Mouse (Mus musculus): ENCODE measurements around the gene Plekho2. TPM values are rescaled to one million over a fixed set of nuclear protein-coding genes. Genes with fewer than 3 reads are reported as not detected.

The Plekho2 gene
- 15.3 and 15.4 TPM in 2 replicates for polyA plus RNA-seq (2012; rRNA removed)

DNA sequence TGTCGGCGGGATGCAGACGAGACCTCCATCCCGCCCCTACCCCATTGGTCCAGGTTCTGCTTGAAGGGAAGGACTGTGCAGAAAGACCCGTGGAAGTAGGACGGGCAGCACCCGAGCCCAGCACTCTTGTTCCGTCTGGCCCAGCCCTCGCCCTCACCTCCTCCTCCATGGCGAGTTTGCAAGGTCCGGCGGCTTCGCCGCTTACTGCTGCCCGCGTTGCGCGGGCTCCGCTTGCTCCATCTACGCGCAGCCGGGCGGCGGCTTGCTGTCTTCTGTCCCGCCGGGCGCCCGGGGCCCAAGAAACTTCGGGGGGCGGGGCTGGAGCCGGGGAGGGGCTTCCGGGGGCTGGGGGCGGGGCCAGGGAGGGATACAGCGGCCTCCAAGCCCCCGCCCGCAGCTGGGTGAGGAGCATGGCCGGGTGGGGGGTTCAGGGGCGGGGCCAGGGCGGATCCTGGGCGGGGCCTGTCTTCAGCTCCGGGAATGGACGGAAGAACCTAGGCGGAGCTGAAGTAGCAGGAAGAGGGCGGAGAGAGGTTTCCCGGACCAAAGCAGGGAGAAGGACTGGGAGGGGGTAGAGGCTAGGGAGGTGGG lies at the start of gene Plekho2:
Plekho2 (minus strand) TSS at position 260 of the 591 bp plus-strand sequence.
- TF ChIP-seq POLR2A (IDR thresholded peaks at IDR 0.05; ENCODE audit: extremely low read depth, insufficient read depth, low read length): 0 out of 2 replicates have a peak, but pooled peaks have one; percentile 37
- no peak for TF ChIP-seq CTCF (IDR thresholded peaks at IDR 0.05; ENCODE audit: extremely low read depth, insufficient read depth, low read length)
- H3K4me1 ChIP-seq (ENCODE audit: control insufficient read depth, insufficient read depth, low read length): no peaks in the 10 kb centered on the region
- H3K4me3 ChIP-seq (ENCODE audit: insufficient read depth, low read length): peak within 1 kb of the TSS; percentile 42
- H3K27ac ChIP-seq (ENCODE audit: insufficient read depth, low read length): peak within 1 kb of the TSS; percentile 20; the same call in 1 of the 2 replicates

- peak within 1 kb of the TSS; percentile 54 for H3K4me3 ChIP-seq (ENCODE audit: insufficient read depth, low read length)
- H3K27ac ChIP-seq (ENCODE audit: insufficient read depth, low read length): no peak within 1 kb of the TSS
- TF ChIP-seq POLR2A (IDR thresholded peaks at IDR 0.05; ENCODE audit: extremely low read depth, insufficient read depth, low read length) (no peak), CTCF (IDR thresholded peaks at IDR 0.05; ENCODE audit: extremely low read depth, insufficient read depth, low read length) (no peak)
- no peaks in the 10 kb centered on the region; the same call in 1 of the 2 replicates for H3K4me1 ChIP-seq (ENCODE audit: control insufficient read depth, insufficient read depth, low read length)
Measured at GRCm38 (mm10) chr9:65629025-65629766, 49.4 kb upstream of the Plekho2 start, which contains the start of gene Rbpms2. TSS of gene Rbpms2 (plus strand) at chr9:65629648.

DNA sequence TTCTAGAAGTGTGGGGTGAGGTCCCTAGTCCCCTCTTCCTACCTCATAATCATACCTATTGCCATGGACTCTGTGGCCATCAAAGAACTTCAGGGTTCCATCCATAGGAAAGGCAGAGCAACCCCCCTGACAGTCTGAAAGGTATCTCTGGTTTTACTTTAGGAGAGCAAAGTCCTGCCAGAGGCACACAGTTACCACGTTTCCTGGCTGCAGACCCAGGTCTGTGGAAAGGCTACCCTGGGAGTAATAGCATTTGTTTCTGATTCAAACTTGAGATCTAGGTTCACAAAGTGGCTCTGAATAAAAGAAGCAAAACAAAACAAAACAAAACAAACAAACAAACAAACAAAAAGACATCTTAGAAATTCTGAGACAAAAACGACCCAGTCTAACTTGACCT lies 44.4 kb upstream of the Plekho2 start:
- H3K4me3 ChIP-seq (ENCODE audit: insufficient read depth, low read length): no peak overlapping the region
- no peaks in the 10 kb centered on the region for H3K4me1 ChIP-seq (ENCODE audit: control insufficient read depth, insufficient read depth, low read length)
- H3K27ac ChIP-seq (ENCODE audit: insufficient read depth, low read length): no peak overlapping the region
- TF ChIP-seq POLR2A (IDR thresholded peaks at IDR 0.05; ENCODE audit: extremely low read depth, insufficient read depth, low read length) (no peak), CTCF (IDR thresholded peaks at IDR 0.05; ENCODE audit: extremely low read depth, insufficient read depth, low read length) (no peak)

DNA sequence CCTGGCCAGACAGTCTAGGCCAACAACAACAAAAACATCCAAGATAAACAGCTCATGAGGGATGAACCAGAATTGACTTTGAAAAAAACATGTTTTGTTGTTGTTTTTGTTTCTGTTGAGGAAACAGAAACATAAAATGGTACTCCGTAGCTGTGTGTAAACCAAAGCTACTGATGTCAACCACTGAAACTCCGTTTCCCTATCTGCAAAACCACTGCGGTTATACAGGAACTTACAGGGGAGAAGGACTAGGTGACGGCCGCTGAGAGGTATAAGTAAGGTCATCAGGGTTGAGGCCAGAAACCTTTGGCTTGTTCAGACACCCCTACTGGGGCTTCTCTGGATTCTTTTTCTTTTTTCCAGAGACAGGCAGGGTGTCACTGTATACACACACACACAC lies 43.0 kb upstream of the Plekho2 start:
- Histone ChIP-seq H3K4me1 (ENCODE audit: control insufficient read depth, insufficient read depth, low read length) (no peaks in the 10 kb centered on the region), H3K4me3 (ENCODE audit: insufficient read depth, low read length) (no peak overlapping the region), H3K27ac (ENCODE audit: insufficient read depth, low read length) (no peak overlapping the region)
- TF ChIP-seq CTCF (IDR thresholded peaks at IDR 0.05; ENCODE audit: extremely low read depth, insufficient read depth, low read length) (no peak), POLR2A (IDR thresholded peaks at IDR 0.05; ENCODE audit: extremely low read depth, insufficient read depth, low read length) (no peak)

DNA sequence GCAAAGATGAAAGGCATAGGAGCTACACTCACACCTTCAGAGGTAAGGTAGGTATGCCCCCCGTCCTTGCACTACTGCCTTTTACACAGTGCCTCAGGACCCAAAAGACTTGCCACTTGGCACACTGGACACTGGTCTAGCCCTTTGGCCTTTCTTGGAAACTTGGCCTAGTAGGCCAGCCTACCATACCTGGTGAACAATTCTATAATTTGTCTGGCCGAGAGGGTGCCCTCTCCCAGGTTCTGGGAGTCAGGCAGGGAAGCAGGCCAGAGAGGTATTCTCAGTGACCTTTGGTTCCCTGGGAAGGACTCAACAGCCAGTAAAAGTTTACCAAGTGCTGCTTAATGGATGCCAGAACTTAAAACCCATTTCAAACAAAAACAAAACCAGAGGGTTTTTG lies 41.8 kb upstream of the Plekho2 start:
- H3K27ac ChIP-seq (ENCODE audit: insufficient read depth, low read length): no peak overlapping the region
- TF ChIP-seq POLR2A (IDR thresholded peaks at IDR 0.05; ENCODE audit: extremely low read depth, insufficient read depth, low read length) (no peak), CTCF (IDR thresholded peaks at IDR 0.05; ENCODE audit: extremely low read depth, insufficient read depth, low read length) (no peak)
- H3K4me3 ChIP-seq (ENCODE audit: insufficient read depth, low read length): no peak overlapping the region
- no peaks in the 10 kb centered on the region for H3K4me1 ChIP-seq (ENCODE audit: control insufficient read depth, insufficient read depth, low read length)

- Histone ChIP-seq H3K4me1 (ENCODE audit: control insufficient read depth, insufficient read depth, low read length) (no peaks in the 10 kb centered on the region), H3K27ac (ENCODE audit: insufficient read depth, low read length) (no peak overlapping the region), H3K4me3 (ENCODE audit: insufficient read depth, low read length) (no peak overlapping the region)
- TF ChIP-seq CTCF (IDR thresholded peaks at IDR 0.05; ENCODE audit: extremely low read depth, insufficient read depth, low read length): no peak
- TF ChIP-seq POLR2A (IDR thresholded peaks at IDR 0.05; ENCODE audit: extremely low read depth, insufficient read depth, low read length): no peak
Measured at GRCm38 (mm10) chr9:65621196-65621595, 41.4 kb upstream of the Plekho2 start.

DNA sequence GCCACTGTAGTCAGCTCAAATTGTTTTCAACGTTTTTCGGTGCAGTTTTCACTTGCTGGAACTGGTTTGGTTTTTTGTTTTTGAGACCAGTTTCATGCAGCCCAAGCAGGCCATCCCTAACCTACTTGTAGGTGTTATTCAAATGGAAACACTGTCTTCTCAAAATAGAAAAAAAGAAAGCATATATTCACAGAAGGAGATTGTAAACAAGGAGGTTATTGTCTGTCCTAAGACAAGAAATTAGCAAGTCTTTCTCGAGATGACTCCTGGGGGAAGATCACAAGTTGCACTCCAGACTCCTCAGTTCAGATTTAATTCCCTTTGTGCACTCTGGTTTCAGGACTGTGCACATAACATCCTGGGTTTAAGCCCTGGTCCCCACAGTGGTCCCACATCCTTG lies 39.5 kb upstream of the Plekho2 start:
- TF ChIP-seq POLR2A (IDR thresholded peaks at IDR 0.05; ENCODE audit: extremely low read depth, insufficient read depth, low read length): no peak
- TF ChIP-seq CTCF (IDR thresholded peaks at IDR 0.05; ENCODE audit: extremely low read depth, insufficient read depth, low read length): no peak
- no peak overlapping the region for H3K4me3 ChIP-seq (ENCODE audit: insufficient read depth, low read length)

GRCm38 (mm10) chr9:65613098-65613497 lies 33.3 kb upstream of the Plekho2 start:
- no peak overlapping the region for H3K27ac ChIP-seq (ENCODE audit: insufficient read depth, low read length)
- H3K4me3 ChIP-seq (ENCODE audit: insufficient read depth, low read length): no peak overlapping the region
- TF ChIP-seq POLR2A (IDR thresholded peaks at IDR 0.05; ENCODE audit: extremely low read depth, insufficient read depth, low read length) (no peak), CTCF (IDR thresholded peaks at IDR 0.05; ENCODE audit: extremely low read depth, insufficient read depth, low read length) (no peak)
- no peaks in the 10 kb centered on the region for H3K4me1 ChIP-seq (ENCODE audit: control insufficient read depth, insufficient read depth, low read length)

More for the DNA sequence above, 39.5 kb upstream of the Plekho2 start:
- H3K27ac ChIP-seq (ENCODE audit: insufficient read depth, low read length): no peak overlapping the region
- H3K4me1 ChIP-seq (ENCODE audit: control insufficient read depth, insufficient read depth, low read length): no peaks in the 10 kb centered on the region

DNA sequence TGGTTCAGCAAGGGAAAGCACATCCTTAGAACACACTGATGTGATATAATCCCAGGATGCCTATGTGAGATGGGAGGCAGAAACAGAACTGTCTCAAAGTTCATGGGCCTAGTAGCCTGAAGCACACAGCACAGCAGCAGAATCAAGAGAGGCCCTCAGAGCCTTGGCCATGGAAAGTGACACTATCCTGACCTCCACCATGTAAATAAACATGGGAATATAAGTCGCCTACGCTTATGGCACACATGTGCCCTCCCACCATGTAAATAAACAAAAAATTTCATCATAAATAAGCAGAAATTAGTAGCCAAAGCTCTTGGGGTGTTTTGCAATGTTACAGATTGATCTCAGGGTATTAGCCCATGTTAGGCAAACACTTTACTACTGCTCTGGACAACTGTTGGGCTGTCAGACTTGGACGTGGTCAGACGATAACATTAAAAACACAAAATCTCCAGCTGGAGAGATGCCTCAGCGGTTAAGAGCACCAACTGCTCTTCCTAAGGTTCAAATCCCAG lies 32.2 kb upstream of the Plekho2 start:
- Histone ChIP-seq H3K27ac (ENCODE audit: insufficient read depth, low read length) (no peak overlapping the region), H3K4me3 (ENCODE audit: insufficient read depth, low read length) (no peak overlapping the region), H3K4me1 (ENCODE audit: control insufficient read depth, insufficient read depth, low read length) (no peaks in the 10 kb centered on the region)
- TF ChIP-seq CTCF (IDR thresholded peaks at IDR 0.05; ENCODE audit: extremely low read depth, insufficient read depth, low read length): no peak
- no peak for TF ChIP-seq POLR2A (IDR thresholded peaks at IDR 0.05; ENCODE audit: extremely low read depth, insufficient read depth, low read length)
